Mouse (Mus musculus): Measurements from ENCODE around the gene Ric1.

The Ric1 gene

GRCm38 (mm10) chr19:29641510-29641909 lies 119.4 kb downstream of the Ric1 start:
- DNase-seq = no peak

GRCm38 (mm10) chr19:29642211-29642610 lies 120.1 kb downstream of the Ric1 start:
- no peak for DNase-seq

- no peak for DNase-seq
These were observed 121.3 kb downstream of the Ric1 start for GRCm38 (mm10) chr19:29643194-29643922.

GRCm38 (mm10) chr19:29644747-29645146 lies 122.7 kb downstream of the Ric1 start:
- DNase-seq = peak in 1 of 2 experiments; percentile 14

DNA sequence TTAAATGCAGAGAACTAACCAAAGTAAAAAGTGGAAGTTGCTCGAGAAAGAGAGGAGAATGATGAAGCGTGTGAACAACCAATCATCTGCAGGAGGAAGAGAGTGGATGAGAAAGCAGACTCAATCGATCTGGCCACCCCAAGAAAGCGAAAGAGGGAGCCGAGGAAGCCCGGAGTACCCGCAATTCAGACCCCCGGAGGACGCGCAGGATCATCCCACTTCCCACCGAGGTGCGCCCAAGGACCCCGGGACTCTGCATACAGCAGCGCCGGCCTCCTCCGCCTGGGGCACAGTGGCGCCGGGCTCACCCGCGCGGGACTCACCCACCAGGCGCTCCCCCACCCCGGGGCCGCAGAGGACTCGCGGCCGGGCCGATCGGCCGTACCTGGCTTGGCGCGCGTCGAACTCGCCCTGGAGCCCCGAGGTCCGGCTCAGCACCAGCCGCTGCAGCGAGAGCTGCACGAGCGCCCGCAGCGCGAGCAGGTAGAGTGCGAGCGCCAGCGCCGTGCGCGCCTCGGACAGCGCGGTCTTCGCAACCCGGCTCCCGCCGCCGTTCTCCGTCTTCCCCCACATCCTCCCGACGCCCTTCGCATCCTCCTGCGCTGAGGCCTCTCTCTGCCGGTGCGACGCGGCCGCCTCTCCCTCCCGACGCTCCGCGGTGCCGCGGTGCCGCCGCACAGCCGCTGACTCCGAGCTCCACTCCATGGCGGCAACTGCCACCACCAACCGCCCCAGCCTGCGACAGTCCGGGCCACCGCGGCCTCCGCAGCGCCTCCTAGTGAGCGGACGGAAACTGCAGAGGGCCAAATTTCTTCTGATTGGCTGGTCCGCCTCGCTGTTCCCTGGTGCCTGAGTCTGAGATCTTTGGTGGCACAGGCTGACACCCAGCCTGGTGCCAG lies 125.8 kb downstream of the Ric1 start, which contains the start of gene Ermp1:
Gene Ermp1, minus strand, starts transcription at position 765 of the 899 bp plus-strand sequence.
- peak; percentile 98 to 99 for DNase-seq

- DNase-seq = no peak
These were observed 126.5 kb downstream of the Ric1 start for GRCm38 (mm10) chr19:29648550-29648914.

GRCm38 (mm10) chr19:29649683-29650082 lies 127.6 kb downstream of the Ric1 start:
- no peak for DNase-seq

GRCm38 (mm10) chr19:29653768-29654265 lies 131.7 kb downstream of the Ric1 start:
- DNase-seq = no peak

- no peak for DNase-seq
These were observed 133.1 kb downstream of the Ric1 start for GRCm38 (mm10) chr19:29655148-29655547.

GRCm38 (mm10) chr19:29656029-29656428 lies 133.9 kb downstream of the Ric1 start:
- DNase-seq = no peak

Data from kidney, postnatal 4 days (tissue).